Mouse (Mus musculus) intestine, postnatal 0 days (tissue): ENCODE data around the gene Dirc2. TPM values are rescaled to one million over a fixed set of nuclear protein-coding genes. Genes with fewer than 3 reads are reported as not detected.

Experiments used
- ATAC-seq: fragments of 200-750 bp; cut with Nextera tagmentation; 2 replicates; pipeline ENCODE4 v1.8.0; 2017; ENCODE audit warnings: mild to moderate bottlenecking, moderate TSS enrichment, moderate library complexity
- H3K27ac ChIP-seq: fragments of 300-500 bp; sonication (generic); 2 replicates; pipeline ENCODE4 v1.5.1; 2014; ENCODE audit warnings: mild to moderate bottlenecking, low read depth, low read length, moderate library complexity
- H3K27me3 ChIP-seq: fragments of 300-500 bp; sonication (generic); replicated peaks from 2 replicates; pipeline ENCODE4 v1.6.1; 2014; ENCODE audit warnings: low read length, mixed read lengths; ENCODE audit not compliant: control insufficient read depth, insufficient read depth
- H3K36me3 ChIP-seq: fragments of 300-500 bp; sonication (generic); 2 replicates; pipeline ENCODE4 v1.6.1; 2014; ENCODE audit warnings: mild to moderate bottlenecking, moderate library complexity; ENCODE audit not compliant: control insufficient read depth, insufficient read depth
- H3K4me1 ChIP-seq: fragments of 300-500 bp; sonication (generic); replicated peaks from 2 replicates; pipeline ENCODE4 v1.6.1; 2014; ENCODE audit warnings: antibody characterized with exemption, low read length, mixed read lengths; ENCODE audit not compliant: control insufficient read depth, insufficient read depth
- H3K4me2 ChIP-seq: fragments of 300-500 bp; sonication (generic); replicated peaks from 2 replicates; pipeline ENCODE4 v1.6.1; 2014; ENCODE audit warnings: low read depth, mild to moderate bottlenecking, moderate library complexity
- H3K4me3 ChIP-seq: fragments of 300-500 bp; sonication (generic); 2 replicates; pipeline ENCODE4 v1.5.1; 2014; ENCODE audit warnings: low read depth, low read length
- H3K9ac ChIP-seq: fragments of 300-500 bp; sonication (generic); 2 replicates; pipeline ENCODE4 v1.6.1; 2014; ENCODE audit warnings: mild to moderate bottlenecking, low read depth, low read length
- H3K9me3 ChIP-seq: fragments of 300-500 bp; sonication (generic); 2 replicates; pipeline ENCODE4 v1.6.1; 2016; ENCODE audit warnings: mixed run types; ENCODE audit not compliant: control insufficient read depth
- CTCF ChIP-seq: sonication (generic); IDR thresholded peaks from 2 replicates; pipeline ENCODE4 v1.5.1; 2016; ENCODE audit warnings: low read depth, mild to moderate bottlenecking, control low read depth, antibody characterized with exemption, moderate library complexity
- WGBS: fragments of 180-500 bp; shearing (Covaris S2); extraction: QIAGEN DNeasy Blood & Tissue Kit; methylation state at CpG from one replicate; pipeline ENCODE4 v1.1.7; 2014; 5-methylcytosine and 5-hydroxymethylcytosine counted together
- polyA plus RNA-seq: library from polyadenylated mRNA; unstranded; fragments of >200 nt; fragmentation: Nextera tagmentation; extraction: Ambion mirVana; gene quantifications from 2 replicates; pipeline ENCODE4 v1.2.1, GENCODE M21; 2015

The Dirc2 gene
- polyA plus RNA-seq, 1 experiment from 2014 or later: 22.0 TPM

GRCm38 (mm10) chr16:35694250-35694846 is 74.8 kb downstream of the Dirc2 start:
- H3K4me3 ChIP-seq: no peak overlapping the region
- no peak overlapping the region for H3K4me2 ChIP-seq
- no peak for ATAC-seq
- no peak for TF ChIP-seq CTCF
- peaks cover 3% of the 10 kb centered on the region; the same call in 1 of the 2 replicates for H3K9me3 ChIP-seq
- H3K27me3 ChIP-seq: no peaks in the 10 kb centered on the region
- no peak overlapping the region for H3K27ac ChIP-seq
- H3K9ac ChIP-seq: no peak overlapping the region
- peaks cover 22% of the 10 kb centered on the region for H3K36me3 ChIP-seq
- no peaks in the 10 kb centered on the region for H3K4me1 ChIP-seq
- 95% methylated on average over 13 of the region's 13 CpGs for WGBS

GRCm38 (mm10) chr16:35691606-35692005 is 77.5 kb downstream of the Dirc2 start:
- WGBS: 87% methylated on average over 7 of the region's 7 CpGs
- no peak overlapping the region for H3K4me2 ChIP-seq
- ATAC-seq: no peak
- H3K9ac ChIP-seq: no peak overlapping the region
- no peak overlapping the region for H3K4me3 ChIP-seq
- peaks cover 14% of the 10 kb centered on the region for H3K36me3 ChIP-seq
- no peak overlapping the region for H3K27ac ChIP-seq
- H3K4me1 ChIP-seq: no peaks in the 10 kb centered on the region
- H3K27me3 ChIP-seq: no peaks in the 10 kb centered on the region
- TF ChIP-seq CTCF: no peak
- H3K9me3 ChIP-seq: peaks cover 3% of the 10 kb centered on the region; the same call in 1 of the 2 replicates

- H3K36me3 ChIP-seq: no peaks in the 10 kb centered on the region
These were observed 82.7 kb downstream of the Dirc2 start for GRCm38 (mm10) chr16:35686491-35686890.

GRCm38 (mm10) chr16:35685027-35685426 is 84.1 kb downstream of the Dirc2 start:
- no peaks in the 10 kb centered on the region for H3K36me3 ChIP-seq
- no peaks in the 10 kb centered on the region; the same call in 1 of the 2 replicates for H3K27me3 ChIP-seq
- H3K4me2 ChIP-seq: no peak overlapping the region
- H3K27ac ChIP-seq: no peak overlapping the region
- 75% methylated on average over 13 of the region's 13 CpGs for WGBS
- no peak for ATAC-seq
- no peak overlapping the region for H3K4me3 ChIP-seq
- no peak for TF ChIP-seq CTCF
- H3K9me3 ChIP-seq: no peaks in the 10 kb centered on the region
- H3K4me1 ChIP-seq: no peaks in the 10 kb centered on the region
- no peak overlapping the region for H3K9ac ChIP-seq

More at GRCm38 (mm10) chr16:35686491-35686890, 82.7 kb downstream of the Dirc2 start:
- no peaks in the 10 kb centered on the region for H3K9me3 ChIP-seq
- no peak overlapping the region for H3K9ac ChIP-seq
- TF ChIP-seq CTCF: no peak
- no peak overlapping the region for H3K4me3 ChIP-seq
- H3K27ac ChIP-seq: no peak overlapping the region
- 79% methylated on average over 7 of the region's 7 CpGs for WGBS
- H3K4me2 ChIP-seq: no peak overlapping the region
- H3K4me1 ChIP-seq: no peaks in the 10 kb centered on the region
- no peaks in the 10 kb centered on the region; the same call in 1 of the 2 replicates for H3K27me3 ChIP-seq
- no peak for ATAC-seq

GRCm38 (mm10) chr16:35681327-35682108 is 87.6 kb downstream of the Dirc2 start:
- Histone ChIP-seq H3K4me3 (no peak overlapping the region), H3K36me3 (no peaks in the 10 kb centered on the region), H3K4me1 (no peaks in the 10 kb centered on the region), H3K9ac (no peak overlapping the region), H3K9me3 (no peaks in the 10 kb centered on the region), H3K4me2 (no peak overlapping the region), H3K27ac (no peak overlapping the region), H3K27me3 (no peaks in the 10 kb centered on the region; the same call in 1 of the 2 replicates)
- TF ChIP-seq CTCF: no peak
- WGBS: 72% methylated on average over 17 of the region's 17 CpGs
- no peak for ATAC-seq

GRCm38 (mm10) chr16:35678476-35678875 is 90.7 kb downstream of the Dirc2 start:
- Histone ChIP-seq H3K9ac (no peak overlapping the region), H3K4me2 (no peak overlapping the region), H3K4me1 (no peaks in the 10 kb centered on the region), H3K36me3 (no peaks in the 10 kb centered on the region), H3K27ac (no peak overlapping the region), H3K4me3 (no peak overlapping the region), H3K9me3 (no peaks in the 10 kb centered on the region), H3K27me3 (no peaks in the 10 kb centered on the region; the same call in 1 of the 2 replicates)
- no peak for ATAC-seq
- WGBS: 10% methylated on average over 3 of the region's 3 CpGs
- no peak for TF ChIP-seq CTCF
